ENCODE assay signal across 27 mouse cellular contexts in genomic region chr12:31532054-31532453, GRCm38 (mm10). TPM values are rescaled to one million over a fixed set of nuclear protein-coding genes. Genes with fewer than 3 reads are reported as not detected.
DNase-seq lines count a peak whose midpoint lies in the region; ATAC-seq and TF ChIP-seq lines count a peak whose summit lies in the region.
"Had no signal": no experiment of that assay in that cellular context is flagged by ENCODE, and none has a peak within 500 bp of the region (broad histone marks: within the 10 kb centered on the region; RNA-seq: fewer than 3 reads in every experiment).

No protein-coding gene starts in this region.

- H3K4me3 ChIP-seq in embryonic facial prominence, embryonic 13.5 days, result no peak overlapping the region
- no peak overlapping the region for H3K4me3 ChIP-seq in embryonic facial prominence, embryonic 10.5 days
- no peak overlapping the region for H3K4me3 ChIP-seq in left cerebral cortex, adult 2 months
- peak overlapping the region; percentile 64 for H3K4me3 ChIP-seq in E14TG2a.4 (replicated peaks; ENCODE audit: low read length)
- H3K4me3 ChIP-seq: forebrain, embryonic 13.5 days; hindbrain, embryonic 15.5 days; stomach, embryonic 15.5 days had no signal

- 73% methylated on average over 14 of the region's 14 CpGs for WGBS in embryonic facial prominence, embryonic 13.5 days
- WGBS in embryonic facial prominence, embryonic 10.5 days, result 75% methylated on average over 14 of the region's 14 CpGs

- no peak for ATAC-seq in embryonic facial prominence, embryonic 13.5 days (ENCODE audit: insufficient number of reproducible peaks, insufficient read depth, low FRiP score, low TSS enrichment, low read depth)
- ATAC-seq: activated CD4-positive, CD25-positive, alpha-beta regulatory T cell, adult 4 months; forebrain, embryonic 13.5 days; liver, postnatal 0 days; lung, postnatal 0 days had no signal

- peak overlapping the region; percentile 22; the same call in 1 of the 2 replicates for H3K4me2 ChIP-seq in embryonic facial prominence, embryonic 13.5 days
- H3K4me2 ChIP-seq: forebrain, embryonic 13.5 days; hindbrain, embryonic 15.5 days; liver, embryonic 11.5 days; stomach, embryonic 15.5 days had no signal

- no peak overlapping the region for H3K27ac ChIP-seq in embryonic facial prominence, embryonic 13.5 days
- H3K27ac ChIP-seq in embryonic facial prominence, embryonic 10.5 days (replicated peaks), result no peak overlapping the region
- H3K27ac ChIP-seq in left cerebral cortex, adult 2 months, result peak overlapping the region; percentile 15; the same call in 1 of the 2 replicates
- H3K27ac ChIP-seq: forebrain, embryonic 13.5 days; hindbrain, embryonic 15.5 days; macrophage; stomach, embryonic 15.5 days had no signal

- H3K36me3 ChIP-seq in embryonic facial prominence, embryonic 13.5 days, result no peaks in the 10 kb centered on the region
- H3K36me3 ChIP-seq in embryonic facial prominence, embryonic 10.5 days (replicated peaks), result no peaks in the 10 kb centered on the region
- no peaks in the 10 kb centered on the region for H3K36me3 ChIP-seq in E14TG2a.4 (ENCODE audit: insufficient read depth, low read length)
- H3K36me3 ChIP-seq: hindbrain, embryonic 15.5 days; stomach, embryonic 15.5 days had no signal

- H3K9ac ChIP-seq in embryonic facial prominence, embryonic 13.5 days, result no peak overlapping the region
- H3K9ac ChIP-seq: forebrain, embryonic 13.5 days; hindbrain, embryonic 15.5 days; liver, postnatal 0 days; stomach, embryonic 15.5 days had no signal

- peaks cover 7% of the 10 kb centered on the region; the same call in 1 of the 2 replicates for H3K4me1 ChIP-seq in embryonic facial prominence, embryonic 13.5 days
- 0 out of 2 replicates have a peak, but pooled peaks cover 4% of the 10 kb centered on the region for H3K4me1 ChIP-seq in embryonic facial prominence, embryonic 10.5 days
- H3K4me1 ChIP-seq in E14TG2a.4 (replicated peaks; ENCODE audit: low read depth, low read length), result peaks cover 13% of the 10 kb centered on the region; the same call in 1 of the 2 replicates
- H3K4me1 ChIP-seq: hindbrain, embryonic 15.5 days; stomach, embryonic 15.5 days had no signal

- intact Hi-C loops in left cerebral cortex, adult 2 months (cut with DNase I), result loop anchor here (5.0 kb wide), 1 partner anchor 45 kb away; no protein-coding TSS in a partner anchor

- DNase-seq in embryonic facial prominence, embryonic 10.5 days (ENCODE audit: low spot score), result no peak
- DNase-seq in left cerebral cortex, adult 2 months (ENCODE audit: extremely low spot score in 1 of 2, low spot score in 2 of 2), result no peak
- DNase-seq in left cerebral cortex, adult 11 months (ENCODE audit: low spot score), result no peak
- DNase-seq in ZHBTc4 (ENCODE audit: low read depth, low spot score), result peak; percentile 34
- DNase-seq in adrenal gland, adult (ENCODE audit: inconsistent age in 2 of 2, low spot score in 1 of 2), result no peak
- DNase-seq in left cerebral cortex, adult 9 months (ENCODE audit: low spot score in 2 of 2), result no peak
- DNase-seq: adrenal gland, postnatal 10 days; cerebellum, adult 18-20 months; cerebellum, postnatal 25 days; gastrocnemius, postnatal 36 days; heart, postnatal 4 days; kidney, adult 2 months; kidney, postnatal 14 days; liver, postnatal 0 days had no signal

- no peak for TF ChIP-seq CTCF in left cerebral cortex, adult 2 months (IDR thresholded peaks at IDR 0.05)
- no peak for TF ChIP-seq CTCF in E14TG2a.4 (conservative IDR thresholded peaks at IDR 0.05; ENCODE audit: low read length)

- no peaks in the 10 kb centered on the region for H3K9me3 ChIP-seq in embryonic facial prominence, embryonic 13.5 days
- no peaks in the 10 kb centered on the region for H3K9me3 ChIP-seq in embryonic facial prominence, embryonic 10.5 days
- H3K9me3 ChIP-seq in E14TG2a.4 (ENCODE audit: low read length), result no peaks in the 10 kb centered on the region
- H3K9me3 ChIP-seq: forebrain, embryonic 13.5 days; hindbrain, embryonic 15.5 days; stomach, embryonic 15.5 days had no signal

- H3K27me3 ChIP-seq in embryonic facial prominence, embryonic 13.5 days, result no peaks in the 10 kb centered on the region
- H3K27me3 ChIP-seq in embryonic facial prominence, embryonic 10.5 days (replicated peaks; ENCODE audit: low read depth, poor library complexity, severe bottlenecking), result 0 out of 2 replicates have a peak, but pooled peaks cover 3% of the 10 kb centered on the region
- 0 out of 2 replicates have a peak, but pooled peaks cover 3% of the 10 kb centered on the region for H3K27me3 ChIP-seq in E14TG2a.4 (ENCODE audit: insufficient read depth, low read length)
- H3K27me3 ChIP-seq: forebrain, embryonic 13.5 days; hindbrain, embryonic 15.5 days; stomach, embryonic 15.5 days had no signal

RNA-seq across cellular contexts. Expression of gene Slc26a4, which starts 27.7 kb away (rescaled TPM):
- not detected in 2 replicates for polyA plus RNA-seq in embryonic facial prominence, embryonic 13.5 days (2015; fragmentation: Nextera tagmentation; extraction: Ambion mirVana)
- 0.31 TPM in 1 of 2 replicates, not detected in the other for polyA plus RNA-seq in embryonic facial prominence, embryonic 10.5 days (2016; fragmentation: Nextera tagmentation; extraction: Ambion mirVana)
- 1 to 10 TPM; 2.7 to 3.2 TPM for total RNA-seq in left cerebral cortex, adult 2 months (2021)
- total RNA-seq: gastrocnemius, adult 18-20 months; gastrocnemius, postnatal 36 days; neutrophil, adult 5-6 weeks had no signal
- polyA plus RNA-seq: activated CD4-positive, CD25-positive, alpha-beta regulatory T cell, adult 4 months; forebrain, embryonic 13.5 days; hindbrain, embryonic 15.5 days; liver, embryonic 11.5 days; lung, postnatal 0 days; macrophage; midbrain, postnatal 0 days; urinary bladder, adult 2 months had no signal

RNA-seq across cellular contexts. Expression of gene Cbll1, which starts 32.6 kb away (rescaled TPM):
- 15.1 and 16.5 TPM in 2 replicates for polyA plus RNA-seq in embryonic facial prominence, embryonic 13.5 days (2015; fragmentation: Nextera tagmentation; extraction: Ambion mirVana)
- 21.3 TPM in 2 replicates for polyA plus RNA-seq in embryonic facial prominence, embryonic 10.5 days (2016; fragmentation: Nextera tagmentation; extraction: Ambion mirVana)
- 10 to 100 TPM; 22.2 to 24.1 TPM for total RNA-seq in left cerebral cortex, adult 2 months (2021)
